Mouse (Mus musculus) MEL (cell line): Measurements from ENCODE around the gene Txn2.

Source experiments
- CTCF ChIP-seq, 3 experiments: IDR thresholded peaks in 2 of 3; conservative IDR thresholded peaks in 1 of 3; 2 replicates each; pipeline ENCODE4 v1.5.1; 2011 to 2012; ENCODE audit warnings: low read length in 3 of 3, low read depth in 2 of 3, mild to moderate bottlenecking in 2 of 3, improper control_type of control experiment in 1 of 3, inconsistent platforms in 1 of 3, mixed read lengths in 1 of 3, moderate library complexity in 1 of 3; ENCODE audit not compliant: control insufficient read depth in 1 of 3, insufficient read depth in 1 of 3, poor library complexity in 1 of 3, severe bottlenecking in 1 of 3
- GABPA ChIP-seq: IDR thresholded peaks from 2 replicates; pipeline ENCODE4 v1.6.1; 2012; ENCODE audit warnings: low read depth, mild to moderate bottlenecking, inconsistent platforms, low read length, improper control_type of control experiment, moderate library complexity
- MAFK ChIP-seq: IDR thresholded peaks from 2 replicates; pipeline ENCODE4 v1.6.1; 2011; ENCODE audit warnings: low read depth, mild to moderate bottlenecking, low read length, improper control_type of control experiment, borderline replicate concordance
- MAZ ChIP-seq: IDR thresholded peaks from 2 replicates; pipeline ENCODE4 v1.6.1; 2012; ENCODE audit warnings: low read depth, mild to moderate bottlenecking, inconsistent platforms, low read length, improper control_type of control experiment
- POLR2A ChIP-seq, 2 experiments: IDR thresholded peaks; 2 replicates each; pipeline ENCODE4 v1.6.1; 2011 to 2012; ENCODE audit warnings: low read length in 2 of 2, mild to moderate bottlenecking in 2 of 2, control low read depth in 1 of 2, improper control_type of control experiment in 1 of 2, low read depth in 1 of 2, moderate library complexity in 1 of 2; ENCODE audit not compliant: control insufficient read depth in 1 of 2, insufficient read depth in 1 of 2, poor library complexity in 1 of 2

DNA sequence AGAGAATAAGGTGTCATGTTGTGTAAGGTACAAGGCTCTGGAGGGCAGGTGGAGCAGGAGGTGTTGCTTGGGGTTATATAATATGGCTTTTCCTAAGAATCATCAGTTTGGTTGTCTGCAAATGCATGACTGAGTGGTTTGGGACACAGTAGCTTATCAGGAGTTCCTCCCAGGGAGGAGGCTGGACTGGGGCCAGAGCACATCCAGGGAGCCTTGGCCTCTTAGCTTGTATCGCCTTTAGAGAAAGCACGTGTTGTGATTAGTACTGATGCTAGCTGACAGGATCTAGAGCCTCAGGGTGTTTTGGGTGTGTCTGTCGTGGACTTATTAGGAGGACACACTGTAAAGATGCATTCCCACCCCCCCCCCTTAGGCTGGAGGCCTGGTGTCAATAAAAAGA, 48.9 kb upstream of the Txn2 start:
- TF ChIP-seq GABPA (no peak), POLR2A (IDR thresholded peaks at IDR 0.05; ENCODE audit: control insufficient read depth in 1 of 2, insufficient read depth in 1 of 2, low read depth in 1 of 2, low read length in 2 of 2, poor library complexity in 1 of 2) (no peak), MAFK (no peak), CTCF (IDR thresholded peaks at IDR 0.05 in 2 of 3, conservative IDR thresholded peaks at IDR 0.05 in 1 of 3; ENCODE audit: control insufficient read depth in 1 of 3, insufficient read depth in 1 of 3, low read depth in 2 of 3, low read length in 3 of 3, poor library complexity in 1 of 3, severe bottlenecking in 1 of 3) (no peak), MAZ (no peak)
